Mouse (Mus musculus): ENCODE results near the gene Ccdc136. TPM values are rescaled to one million over a fixed set of nuclear protein-coding genes. Genes with fewer than 3 reads are reported as not detected.

Gene Ccdc136
- total and polyA plus RNA-seq, 3 experiments = 0.02 to 0.11 TPM; not detected in 1

GRCm38 (mm10) chr6:29399851-29400250 lies 3.7 kb downstream of the Ccdc136 start:
- DNase-seq (ENCODE audit: low spot score) (no peak), ATAC-seq (ENCODE audit: extremely low read depth, insufficient number of reproducible peaks, low FRiP score, poor library complexity, severe bottlenecking) (no peak)

GRCm38 (mm10) chr6:29402693-29403342 lies 6.7 kb downstream of the Ccdc136 start:
- no peak for ATAC-seq (ENCODE audit: extremely low read depth, insufficient number of reproducible peaks, low FRiP score, poor library complexity, severe bottlenecking)
- TF ChIP-seq GATA1 (IDR thresholded peaks at IDR 0.05; ENCODE audit: borderline replicate concordance, low read length) (no peak), POLR2AphosphoS5 (IDR thresholded peaks at IDR 0.05; ENCODE audit: insufficient replicate concordance, low read depth, low read length) (no peak), TAL1 (conservative IDR thresholded peaks at IDR 0.05; ENCODE audit: low read depth, low read length) (no peak), CTCF (IDR thresholded peaks at IDR 0.05; ENCODE audit: low read depth, low read length) (no peak), GATA2 (IDR thresholded peaks at IDR 0.05; ENCODE audit: borderline replicate concordance, low read depth, low read length) (no peak)
- Histone ChIP-seq H3K4me1 (ENCODE audit: insufficient read depth, low read depth, low read length) (no peaks in the 10 kb centered on the region), H3K36me3 (replicated peaks) (no peaks in the 10 kb centered on the region), H3K27me3 (ENCODE audit: insufficient read depth, low read length) (peaks cover 79% of the 10 kb centered on the region), H3K9me3 (replicated peaks) (no peaks in the 10 kb centered on the region), H3K4me3 (ENCODE audit: low read depth, low read length) (no peak overlapping the region)
- no peak for DNase-seq (ENCODE audit: low spot score)

More at GRCm38 (mm10) chr6:29399851-29400250, 3.7 kb downstream of the Ccdc136 start:
- Histone ChIP-seq H3K4me3 (ENCODE audit: low read depth, low read length) (no peak overlapping the region), H3K27me3 (ENCODE audit: insufficient read depth, low read length) (peaks cover 87% of the 10 kb centered on the region), H3K4me1 (ENCODE audit: insufficient read depth, low read depth, low read length) (peaks cover 14% of the 10 kb centered on the region), H3K36me3 (replicated peaks) (no peaks in the 10 kb centered on the region), H3K9me3 (replicated peaks) (no peaks in the 10 kb centered on the region)
- TF ChIP-seq TAL1 (conservative IDR thresholded peaks at IDR 0.05; ENCODE audit: low read depth, low read length) (no peak), GATA1 (IDR thresholded peaks at IDR 0.05; ENCODE audit: borderline replicate concordance, low read length) (no peak), POLR2AphosphoS5 (IDR thresholded peaks at IDR 0.05; ENCODE audit: insufficient replicate concordance, low read depth, low read length) (no peak), CTCF (IDR thresholded peaks at IDR 0.05; ENCODE audit: low read depth, low read length) (no peak), GATA2 (IDR thresholded peaks at IDR 0.05; ENCODE audit: borderline replicate concordance, low read depth, low read length) (no peak)

GRCm38 (mm10) chr6:29406412-29406811 lies 10.3 kb downstream of the Ccdc136 start:
- H3K9me3 ChIP-seq (replicated peaks) = no peaks in the 10 kb centered on the region
- no peaks in the 10 kb centered on the region for H3K4me1 ChIP-seq (ENCODE audit: insufficient read depth, low read depth, low read length)
- DNase-seq (ENCODE audit: low spot score) (no peak), ATAC-seq (ENCODE audit: extremely low read depth, insufficient number of reproducible peaks, low FRiP score, poor library complexity, severe bottlenecking) (no peak)
- TF ChIP-seq GATA2 (IDR thresholded peaks at IDR 0.05; ENCODE audit: borderline replicate concordance, low read depth, low read length) (no peak), CTCF (IDR thresholded peaks at IDR 0.05; ENCODE audit: low read depth, low read length) (no peak), POLR2AphosphoS5 (IDR thresholded peaks at IDR 0.05; ENCODE audit: insufficient replicate concordance, low read depth, low read length) (no peak), TAL1 (conservative IDR thresholded peaks at IDR 0.05; ENCODE audit: low read depth, low read length) (no peak), GATA1 (IDR thresholded peaks at IDR 0.05; ENCODE audit: borderline replicate concordance, low read length) (no peak)
- H3K27me3 ChIP-seq (ENCODE audit: insufficient read depth, low read length) = peaks cover 61% of the 10 kb centered on the region
- no peaks in the 10 kb centered on the region for H3K36me3 ChIP-seq (replicated peaks)
- no peak overlapping the region for H3K4me3 ChIP-seq (ENCODE audit: low read depth, low read length)

- no peak for TF ChIP-seq GATA2 (IDR thresholded peaks at IDR 0.05; ENCODE audit: borderline replicate concordance, low read depth, low read length)
- no peak for TF ChIP-seq GATA1 (IDR thresholded peaks at IDR 0.05; ENCODE audit: borderline replicate concordance, low read length)
- no peak for TF ChIP-seq TAL1 (conservative IDR thresholded peaks at IDR 0.05; ENCODE audit: low read depth, low read length)
- TF ChIP-seq CTCF (IDR thresholded peaks at IDR 0.05; ENCODE audit: low read depth, low read length) = no peak
- no peak for TF ChIP-seq POLR2AphosphoS5 (IDR thresholded peaks at IDR 0.05; ENCODE audit: insufficient replicate concordance, low read depth, low read length)
- H3K27me3 ChIP-seq (ENCODE audit: insufficient read depth, low read length) = peaks cover 74% of the 10 kb centered on the region
- no peaks in the 10 kb centered on the region for H3K9me3 ChIP-seq (replicated peaks)
- H3K4me3 ChIP-seq (ENCODE audit: low read depth, low read length) = no peak overlapping the region
- H3K4me1 ChIP-seq (ENCODE audit: insufficient read depth, low read depth, low read length) = peaks cover 4% of the 10 kb centered on the region
- no peaks in the 10 kb centered on the region for H3K36me3 ChIP-seq (replicated peaks)
- DNase-seq (ENCODE audit: low spot score) (no peak), ATAC-seq (ENCODE audit: extremely low read depth, insufficient number of reproducible peaks, low FRiP score, poor library complexity, severe bottlenecking) (no peak)
Observed at GRCm38 (mm10) chr6:29415446-29415845, 19.3 kb downstream of the Ccdc136 start.

- no peak for ATAC-seq (ENCODE audit: extremely low read depth, insufficient number of reproducible peaks, low FRiP score, poor library complexity, severe bottlenecking)
Observed at GRCm38 (mm10) chr6:29420596-29420995, 24.5 kb downstream of the Ccdc136 start.

GRCm38 (mm10) chr6:29425118-29425517 lies 29.0 kb downstream of the Ccdc136 start:
- ATAC-seq (ENCODE audit: extremely low read depth, insufficient number of reproducible peaks, low FRiP score, poor library complexity, severe bottlenecking) = no peak
- TF ChIP-seq TAL1 (conservative IDR thresholded peaks at IDR 0.05; ENCODE audit: low read depth, low read length) (no peak), GATA2 (IDR thresholded peaks at IDR 0.05; ENCODE audit: borderline replicate concordance, low read depth, low read length) (no peak), POLR2AphosphoS5 (IDR thresholded peaks at IDR 0.05; ENCODE audit: insufficient replicate concordance, low read depth, low read length) (no peak), CTCF (IDR thresholded peaks at IDR 0.05; ENCODE audit: low read depth, low read length) (no peak), GATA1 (IDR thresholded peaks at IDR 0.05; ENCODE audit: borderline replicate concordance, low read length) (no peak)

More at GRCm38 (mm10) chr6:29420596-29420995, 24.5 kb downstream of the Ccdc136 start:
- Histone ChIP-seq H3K36me3 (replicated peaks) (no peaks in the 10 kb centered on the region), H3K27me3 (ENCODE audit: insufficient read depth, low read length) (peaks cover 73% of the 10 kb centered on the region), H3K4me1 (ENCODE audit: insufficient read depth, low read depth, low read length) (peaks cover 4% of the 10 kb centered on the region), H3K9me3 (replicated peaks) (no peaks in the 10 kb centered on the region), H3K4me3 (ENCODE audit: low read depth, low read length) (no peak overlapping the region)
- DNase-seq (ENCODE audit: low spot score) = no peak
- TF ChIP-seq GATA2 (IDR thresholded peaks at IDR 0.05; ENCODE audit: borderline replicate concordance, low read depth, low read length) (no peak), GATA1 (IDR thresholded peaks at IDR 0.05; ENCODE audit: borderline replicate concordance, low read length) (no peak), POLR2AphosphoS5 (IDR thresholded peaks at IDR 0.05; ENCODE audit: insufficient replicate concordance, low read depth, low read length) (no peak), CTCF (IDR thresholded peaks at IDR 0.05; ENCODE audit: low read depth, low read length) (no peak), TAL1 (conservative IDR thresholded peaks at IDR 0.05; ENCODE audit: low read depth, low read length) (no peak)

More at GRCm38 (mm10) chr6:29425118-29425517, 29.0 kb downstream of the Ccdc136 start:
- no peak for DNase-seq (ENCODE audit: low spot score)
- Histone ChIP-seq H3K4me1 (ENCODE audit: insufficient read depth, low read depth, low read length) (peaks cover under 1% of the 10 kb centered on the region; the same call in 1 of the 2 replicates), H3K27me3 (ENCODE audit: insufficient read depth, low read length) (peaks cover 42% of the 10 kb centered on the region), H3K4me3 (ENCODE audit: low read depth, low read length) (no peak overlapping the region), H3K36me3 (replicated peaks) (no peaks in the 10 kb centered on the region), H3K9me3 (replicated peaks) (no peaks in the 10 kb centered on the region)

Measured in G1E (cell line).